Mouse (Mus musculus): ENCODE measurements around the gene Acaa1b.

GRCm38 (mm10) chr9:119205756-119206155 lies 48.9 kb upstream of the Acaa1b start:
- TF ChIP-seq CTCF (IDR thresholded peaks at IDR 0.05; ENCODE audit: extremely low read depth, insufficient read depth, low read length) (no peak), POLR2A (IDR thresholded peaks at IDR 0.05; ENCODE audit: extremely low read depth, insufficient read depth, low read length) (no peak)
